Mouse (Mus musculus) large intestine, adult 2 months (tissue): ENCODE data around the gene Plpp4. TPM values are rescaled to one million over a fixed set of nuclear protein-coding genes. Genes with fewer than 3 reads are reported as not detected.

Source experiments
- DNase-seq: peaks from one replicate; pipeline ENCODE4 v3.0.0-alpha.2; 2012; ENCODE audit warnings: low read depth, low spot score
- WGBS: fragments of 180-500 bp; shearing (Covaris S2); methylation state at CpG from one replicate; pipeline ENCODE4 v1.1.7; 2018; 5-methylcytosine and 5-hydroxymethylcytosine counted together
- polyA plus RNA-seq: library from polyadenylated mRNA; depleted of rRNA; stranded (reverse); fragments of >200 nt; gene quantifications from 2 replicates; pipeline ENCODE4 v1.2.3, GENCODE M21; 2012

Gene Plpp4
- polyA plus RNA-seq, 1 experiment, result 0.16 TPM

DNA sequence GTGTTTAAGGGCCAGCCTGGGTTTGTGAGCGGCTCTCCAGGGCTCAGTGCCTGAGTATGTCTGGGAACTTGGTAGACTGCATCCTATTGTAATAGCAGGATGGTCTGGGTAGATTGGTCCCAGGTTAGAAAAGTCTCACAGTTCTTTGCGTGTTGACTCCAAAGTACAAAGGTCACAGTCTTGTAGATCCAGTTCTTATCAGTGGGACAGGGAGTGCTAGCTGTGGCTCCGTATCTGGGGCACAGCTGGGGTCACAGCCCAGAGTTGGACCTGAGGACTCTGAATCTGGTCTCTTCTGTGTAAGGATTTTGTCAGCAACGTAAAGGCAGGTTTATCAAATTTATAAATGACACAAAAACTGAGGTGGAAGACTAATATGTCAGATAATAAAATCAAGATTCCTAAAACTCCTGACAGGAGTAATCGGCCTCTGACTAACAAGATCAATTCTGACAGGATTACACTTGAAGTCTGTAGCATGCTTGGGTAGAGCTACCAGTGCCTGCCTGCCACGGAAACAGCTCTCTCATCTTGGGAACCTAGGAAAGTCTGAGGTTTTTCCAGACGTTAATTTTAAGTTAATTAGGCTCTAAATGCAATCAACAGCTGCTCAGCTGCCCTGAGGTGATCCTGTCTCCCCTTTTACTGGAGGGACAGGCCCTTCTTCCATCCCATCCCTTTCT, 28.5 kb downstream of the Plpp4 start:
- 37% methylated on average over 7 of the region's 7 CpGs for WGBS

DNA sequence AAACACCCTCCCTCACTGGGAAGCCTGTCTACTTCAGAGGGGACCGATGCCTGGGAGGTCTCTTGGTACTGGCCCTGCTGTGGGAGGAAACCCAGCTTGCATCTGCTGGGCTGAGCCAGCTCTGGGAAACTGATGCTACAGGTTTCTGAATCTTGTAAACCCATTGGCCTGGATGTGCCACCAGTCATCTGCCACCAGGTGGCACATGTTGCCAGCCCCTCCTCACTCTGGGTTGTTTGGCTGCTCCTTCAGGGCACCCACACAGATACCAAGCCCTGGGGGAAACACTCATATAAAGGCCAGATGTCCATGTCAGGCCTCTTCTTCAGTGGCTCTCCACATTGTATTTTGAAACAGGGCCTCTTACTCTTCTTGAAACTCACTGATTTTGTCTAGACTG, 36.4 kb downstream of the Plpp4 start:
- WGBS, result 81% methylated on average over 1 of the region's 1 CpGs
- DNase-seq, result no peak

More for the DNA sequence above, 28.5 kb downstream of the Plpp4 start:
- peak; percentile 21 for DNase-seq

DNA sequence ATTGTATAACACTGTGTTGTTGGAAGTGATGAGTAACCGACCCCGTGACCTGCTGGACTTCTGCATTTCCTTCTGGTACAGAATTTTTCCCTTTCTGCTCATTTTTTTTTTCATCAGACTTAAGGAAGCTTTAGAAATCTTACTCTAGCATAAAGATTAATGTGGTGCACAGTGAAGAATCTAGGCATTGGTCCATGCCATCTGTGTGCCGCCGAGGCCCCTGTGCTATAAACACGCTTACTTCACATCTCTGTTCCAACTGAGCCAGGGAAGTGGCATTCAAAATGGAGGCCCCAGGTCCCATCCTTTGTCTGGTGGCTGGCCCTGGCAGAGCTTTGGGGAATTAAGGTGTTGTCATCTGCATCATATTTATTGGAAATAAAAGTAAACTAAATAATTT, 44.8 kb downstream of the Plpp4 start:
- WGBS, result 91% methylated on average over 5 of the region's 5 CpGs

GRCm38 (mm10) chr7:129303356-129303755, 46.5 kb downstream of the Plpp4 start:
- WGBS, result 51% methylated on average over 4 of the region's 4 CpGs
- no peak for DNase-seq

More for the DNA sequence above, 44.8 kb downstream of the Plpp4 start:
- no peak for DNase-seq

DNA sequence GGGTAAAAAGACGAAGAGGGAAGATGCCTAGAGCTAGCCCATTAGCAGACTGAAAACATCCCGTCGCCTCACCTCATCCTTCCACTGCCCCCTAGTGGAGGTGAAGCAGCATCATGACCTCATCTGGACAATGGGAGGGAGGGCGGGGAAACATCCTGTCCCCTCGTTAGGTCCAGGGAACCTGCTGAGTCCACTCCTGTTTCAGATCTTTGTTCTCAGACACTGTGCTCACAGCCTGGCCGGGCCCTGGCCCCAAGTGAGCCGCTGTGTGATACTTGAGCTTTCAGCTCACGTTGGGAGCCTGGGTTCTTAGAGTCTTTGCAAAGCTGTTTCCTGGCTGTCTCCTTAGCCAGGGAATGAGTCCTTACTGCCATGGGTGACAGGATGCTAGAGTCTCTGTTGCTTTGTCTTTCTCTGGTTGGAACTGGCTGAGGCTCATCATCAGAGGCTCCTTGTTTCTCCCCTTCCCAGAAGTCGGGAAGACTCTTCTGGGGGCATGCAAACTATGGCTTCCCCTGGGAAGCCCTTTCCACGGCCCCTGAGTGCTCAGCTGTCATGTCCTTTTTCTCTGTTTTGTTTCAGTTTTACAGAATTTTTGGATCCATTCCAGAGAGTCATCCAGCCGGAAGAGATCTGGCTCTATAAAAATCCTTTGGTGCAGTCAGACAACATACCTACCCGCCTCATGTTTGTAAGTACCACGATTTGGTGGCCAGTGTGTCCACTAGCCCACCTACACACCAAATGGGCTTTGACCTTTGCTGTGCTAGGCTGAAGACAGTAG, 50.4 kb downstream of the Plpp4 start:
- 14% methylated on average over 13 of the region's 13 CpGs for WGBS
- DNase-seq, result peak; percentile 32

- WGBS, result 27% methylated on average over 6 of the region's 6 CpGs
- no peak for DNase-seq
Measured at GRCm38 (mm10) chr7:129308661-129309060, 51.8 kb downstream of the Plpp4 start.

- no peak for DNase-seq
- WGBS, result 65% methylated on average over 6 of the region's 6 CpGs
Measured at GRCm38 (mm10) chr7:129312521-129312920, 55.7 kb downstream of the Plpp4 start.

DNA sequence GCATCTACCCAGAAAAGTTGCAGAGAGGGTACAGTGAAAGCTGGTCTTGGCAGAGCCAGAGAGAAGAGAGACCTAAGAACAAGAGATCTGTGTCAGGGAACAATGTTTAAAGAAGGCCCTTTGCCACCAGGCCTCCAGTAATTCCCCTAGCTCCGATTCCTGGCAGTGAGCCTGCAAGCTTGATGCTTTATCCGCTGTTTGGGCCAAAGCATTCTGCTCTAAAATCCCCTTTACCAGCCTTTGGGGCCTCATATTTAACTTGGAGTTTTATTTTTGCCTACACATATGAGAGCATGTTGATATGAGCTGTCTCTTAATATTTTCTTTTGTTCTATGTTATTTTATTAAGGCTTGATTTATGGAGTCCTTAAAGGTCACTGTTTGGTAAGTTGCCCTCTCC, 57.1 kb downstream of the Plpp4 start:
- WGBS, result 54% methylated on average over 2 of the region's 2 CpGs
- no peak for DNase-seq

DNA sequence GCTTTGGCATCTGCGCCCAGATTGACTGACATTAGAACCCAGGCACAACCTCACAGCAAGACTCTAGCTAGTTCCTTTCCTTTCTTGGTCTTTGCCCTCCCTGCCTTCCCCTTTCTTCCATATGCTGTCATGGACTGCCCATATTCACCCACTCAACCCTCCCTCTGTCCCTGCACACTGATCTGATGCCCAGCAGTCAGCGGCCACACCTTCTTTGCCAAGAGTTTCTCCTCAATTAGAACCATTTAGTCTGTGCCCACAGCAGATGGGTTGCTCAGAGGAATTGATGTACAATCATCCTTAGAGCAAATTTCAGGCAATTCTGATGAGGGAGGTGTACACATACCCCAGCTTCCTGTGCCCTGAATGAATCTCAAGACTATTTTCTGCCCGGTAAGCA, 83.3 kb downstream of the Plpp4 start:
- 91% methylated on average over 3 of the region's 3 CpGs for WGBS
- DNase-seq, result no peak

DNA sequence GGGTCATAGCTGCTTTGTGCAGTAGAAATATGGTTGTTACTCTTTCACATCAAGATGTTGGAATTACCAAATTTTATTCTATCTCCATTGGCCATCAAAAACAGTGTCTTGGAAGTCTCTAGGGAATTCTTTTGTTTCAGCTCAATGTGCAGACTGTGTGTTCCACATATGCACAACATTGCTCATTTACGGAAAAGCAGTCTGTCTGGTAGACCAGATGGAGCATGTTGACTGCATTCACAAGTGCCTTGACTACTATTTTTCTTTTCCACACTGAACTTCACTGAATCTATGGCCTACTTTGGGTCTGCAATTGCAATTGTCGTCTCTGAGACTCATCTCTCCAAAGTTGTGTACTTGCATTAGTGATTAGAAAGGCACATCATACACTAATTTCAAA, 98.7 kb downstream of the Plpp4 start:
- 87% methylated on average over 2 of the region's 2 CpGs for WGBS

GRCm38 (mm10) chr7:129375306-129375705, 118.5 kb downstream of the Plpp4 start:
- no peak for DNase-seq
- WGBS, result 97% methylated on average over 1 of the region's 1 CpGs

More for the DNA sequence above, 98.7 kb downstream of the Plpp4 start:
- no peak for DNase-seq

DNA sequence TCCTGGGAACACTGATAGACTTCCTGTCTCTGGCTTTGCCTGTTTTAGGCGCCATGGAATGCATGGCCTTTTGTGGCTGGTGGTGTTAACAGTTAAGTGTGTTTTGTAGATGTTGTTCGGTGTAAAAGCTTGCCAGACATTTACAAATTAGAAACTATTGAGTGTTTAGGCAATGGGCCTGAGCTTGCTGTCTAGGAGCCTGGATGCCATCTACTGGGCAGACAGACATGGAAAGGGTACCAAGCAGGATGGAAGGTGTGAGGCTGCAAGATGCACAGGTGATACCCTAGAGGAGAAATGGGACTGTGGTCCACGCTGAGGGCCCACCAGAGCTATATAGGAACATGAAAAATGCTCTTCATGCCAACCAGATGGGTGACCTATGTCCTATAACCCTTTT, 128.3 kb downstream of the Plpp4 start:
- WGBS, result 52% methylated on average over 3 of the region's 3 CpGs
- DNase-seq, result no peak

DNA sequence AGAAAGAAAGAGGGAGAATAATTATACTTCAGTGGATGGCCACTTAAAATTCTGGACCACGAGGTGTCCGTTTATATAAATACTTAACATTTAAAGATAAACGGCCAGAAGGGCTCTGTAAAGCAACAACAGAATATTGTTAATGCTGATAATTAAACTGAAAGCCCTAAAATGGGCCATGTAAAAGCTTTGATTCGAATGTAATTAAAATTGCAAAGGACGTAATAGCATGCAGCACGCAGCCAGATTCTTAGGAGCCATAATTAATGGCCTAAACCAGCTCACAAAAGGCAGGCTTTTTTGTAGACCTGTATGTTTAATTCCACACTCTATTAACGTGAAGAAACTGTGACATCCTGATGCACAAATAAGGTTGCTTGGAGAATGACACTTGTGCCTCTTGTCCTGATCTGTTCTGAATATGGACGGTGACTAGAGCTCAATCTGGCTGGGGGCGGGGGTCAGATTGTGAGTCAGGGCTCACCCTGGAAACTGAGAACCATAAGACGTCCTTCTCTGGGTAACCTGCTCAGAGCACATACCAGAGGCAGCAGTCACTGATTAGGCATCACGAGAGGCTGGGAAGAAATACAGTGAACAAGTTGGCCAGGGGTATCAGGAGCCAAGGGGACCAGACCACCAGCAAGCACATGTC, 136.1 kb downstream of the Plpp4 start:
- WGBS, result 71% methylated on average over 11 of the region's 11 CpGs
- DNase-seq, result no peak

- WGBS, result 67% methylated on average over 5 of the region's 5 CpGs
- DNase-seq, result no peak
Measured at GRCm38 (mm10) chr7:129396561-129396960, 139.7 kb downstream of the Plpp4 start.

- DNase-seq, result no peak
- 85% methylated on average over 7 of the region's 7 CpGs for WGBS
Measured at GRCm38 (mm10) chr7:129399071-129399470, 142.2 kb downstream of the Plpp4 start.

- 85% methylated on average over 13 of the region's 13 CpGs for WGBS
- no peak for DNase-seq
Measured at GRCm38 (mm10) chr7:129402695-129403364, 146.0 kb downstream of the Plpp4 start.

GRCm38 (mm10) chr7:129406069-129406468, 149.2 kb downstream of the Plpp4 start:
- no peak for DNase-seq
- WGBS, result 32% methylated on average over 7 of the region's 7 CpGs

DNA sequence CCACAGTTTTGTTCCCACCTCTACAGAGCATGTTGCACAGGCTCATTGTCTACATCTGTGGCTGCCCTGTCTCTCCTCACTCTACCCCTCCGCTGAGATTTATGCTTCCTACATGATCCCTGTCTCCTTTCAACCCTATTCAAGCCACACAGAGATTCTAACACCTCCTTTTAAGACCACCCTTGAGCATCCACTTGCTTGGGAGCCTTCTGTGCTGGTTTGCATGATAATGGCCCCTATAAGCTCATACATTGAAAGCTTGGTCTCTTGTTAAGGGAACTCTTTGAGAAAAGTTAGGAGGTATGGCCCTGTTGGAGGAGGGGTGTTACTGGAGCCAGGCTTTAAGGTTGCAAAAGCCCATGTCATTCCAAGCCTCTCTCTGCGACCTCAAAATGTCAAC, 155.9 kb downstream of the Plpp4 start:
- WGBS, result 70% methylated on average over 2 of the region's 2 CpGs
- no peak for DNase-seq

DNA sequence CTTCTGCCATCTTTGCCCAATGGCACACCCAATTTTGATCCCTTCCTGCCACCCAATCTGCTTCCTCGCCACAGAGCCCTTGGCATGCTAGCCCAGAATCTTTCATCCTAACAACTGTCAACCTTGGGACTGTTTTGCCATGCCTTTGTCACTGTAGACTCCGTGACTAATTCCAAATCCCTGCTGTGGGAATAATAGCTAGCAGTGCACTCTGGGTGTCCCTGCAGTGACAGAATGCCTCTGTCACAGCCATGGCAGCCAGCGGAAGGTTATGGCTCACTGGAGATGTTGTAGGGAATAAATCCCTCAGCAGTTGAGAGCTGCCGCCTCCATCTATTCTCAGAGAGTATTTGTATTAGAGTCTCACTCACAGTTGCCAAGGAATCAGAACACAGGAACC, 158.3 kb downstream of the Plpp4 start:
- 77% methylated on average over 4 of the region's 4 CpGs for WGBS
- DNase-seq, result no peak

- WGBS, result 8% methylated on average over 1 of the region's 1 CpGs
- DNase-seq, result no peak
Measured at GRCm38 (mm10) chr7:129421181-129421580, 164.3 kb downstream of the Plpp4 start.
